Mouse (Mus musculus) brain, embryonic 18.5 days (tissue): ENCODE measurements around the gene Best1.

Experiments used
- DNase-seq: peaks from one replicate; pipeline ENCODE4 v3.0.0-alpha.2; 2012; ENCODE audit warnings: low read depth, low spot score

Gene Best1

GRCm38 (mm10) chr19:9957965-9958364 is 43.5 kb downstream of the Best1 start:
- no peak for DNase-seq

GRCm38 (mm10) chr19:9956624-9957388 is 44.6 kb downstream of the Best1 start:
- no peak for DNase-seq

DNA sequence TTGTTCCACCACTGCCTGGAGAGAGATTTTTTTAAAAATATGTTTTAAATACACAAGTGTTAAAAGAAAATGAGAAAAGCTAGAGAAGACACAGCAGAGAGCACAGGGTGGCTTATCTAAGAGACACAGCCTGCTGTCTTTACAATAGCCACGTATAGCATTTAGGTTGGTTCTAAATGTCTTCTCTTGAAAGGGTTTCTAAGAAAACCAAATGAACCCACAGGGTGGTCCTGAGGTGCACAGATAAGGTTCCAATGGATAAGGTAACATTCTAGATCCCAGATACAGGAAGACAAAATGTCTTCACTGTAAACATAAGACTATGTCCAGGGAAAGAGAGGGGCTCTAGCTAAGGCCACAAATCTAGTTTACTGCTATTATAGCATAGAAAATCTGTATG is 46.0 kb downstream of the Best1 start:
- no peak for DNase-seq

- DNase-seq: no peak
Measured at GRCm38 (mm10) chr19:9954811-9955202, 46.6 kb downstream of the Best1 start.

GRCm38 (mm10) chr19:9954055-9954810 is 47.2 kb downstream of the Best1 start:
- peak; percentile 18 for DNase-seq

DNA sequence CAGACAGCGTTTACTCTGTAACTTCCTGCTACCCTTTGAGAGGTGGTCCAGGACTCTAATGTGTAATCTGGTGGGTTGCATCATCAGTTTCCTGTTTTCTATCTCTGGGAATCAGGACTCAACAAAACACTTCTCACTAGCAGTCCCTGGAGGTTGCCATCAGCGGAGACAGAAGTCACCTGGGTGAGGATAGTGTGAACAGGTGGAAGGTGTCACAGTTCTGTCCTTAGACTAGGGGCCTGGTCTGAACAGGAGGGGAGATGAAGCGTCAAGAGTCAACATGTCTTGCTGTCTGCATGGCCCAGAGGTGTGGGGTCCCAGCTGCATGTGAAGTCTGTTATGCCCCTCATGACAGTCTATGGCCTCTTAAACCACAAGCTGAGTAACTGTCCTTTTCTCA is 48.5 kb downstream of the Best1 start:
- DNase-seq: no peak

GRCm38 (mm10) chr19:9952390-9952789 is 49.0 kb downstream of the Best1 start:
- no peak for DNase-seq

- DNase-seq: no peak
Measured at GRCm38 (mm10) chr19:9946986-9947385, 54.4 kb downstream of the Best1 start.

DNA sequence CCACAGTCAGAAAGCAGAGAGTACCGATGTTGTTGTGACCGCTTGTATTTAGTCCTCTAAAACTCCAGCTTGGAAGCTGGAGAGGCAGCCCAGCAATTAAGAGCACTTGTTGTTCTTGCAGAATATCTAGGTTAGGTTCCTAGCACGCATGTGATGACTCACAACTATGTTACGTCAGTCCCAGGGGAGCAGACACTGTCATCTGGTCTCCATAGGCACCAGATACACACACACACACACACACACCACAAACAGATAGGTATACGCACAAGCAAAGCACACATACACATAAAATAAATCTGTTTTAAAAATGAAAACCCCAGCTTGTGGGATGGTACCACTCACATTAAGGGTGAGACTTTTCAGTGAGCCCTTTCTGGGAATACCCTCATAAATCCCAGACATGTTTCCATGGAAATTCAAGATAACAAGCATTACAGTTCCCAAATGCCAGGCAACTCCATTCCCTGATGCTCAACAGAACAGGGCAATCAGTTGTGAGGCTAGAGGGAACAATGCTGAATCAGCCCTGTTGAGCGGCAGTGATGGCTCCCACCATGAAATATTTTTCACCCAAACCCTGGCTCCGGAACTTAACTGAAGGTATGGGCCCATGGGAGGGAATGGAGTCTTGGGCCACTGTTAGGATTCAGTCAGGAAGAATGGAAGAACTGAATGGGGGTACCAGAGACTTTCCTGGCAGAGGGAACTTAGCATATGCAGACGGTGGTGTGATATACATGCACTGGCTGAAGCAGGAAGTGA is 55.5 kb downstream of the Best1 start:
- no peak for DNase-seq

DNA sequence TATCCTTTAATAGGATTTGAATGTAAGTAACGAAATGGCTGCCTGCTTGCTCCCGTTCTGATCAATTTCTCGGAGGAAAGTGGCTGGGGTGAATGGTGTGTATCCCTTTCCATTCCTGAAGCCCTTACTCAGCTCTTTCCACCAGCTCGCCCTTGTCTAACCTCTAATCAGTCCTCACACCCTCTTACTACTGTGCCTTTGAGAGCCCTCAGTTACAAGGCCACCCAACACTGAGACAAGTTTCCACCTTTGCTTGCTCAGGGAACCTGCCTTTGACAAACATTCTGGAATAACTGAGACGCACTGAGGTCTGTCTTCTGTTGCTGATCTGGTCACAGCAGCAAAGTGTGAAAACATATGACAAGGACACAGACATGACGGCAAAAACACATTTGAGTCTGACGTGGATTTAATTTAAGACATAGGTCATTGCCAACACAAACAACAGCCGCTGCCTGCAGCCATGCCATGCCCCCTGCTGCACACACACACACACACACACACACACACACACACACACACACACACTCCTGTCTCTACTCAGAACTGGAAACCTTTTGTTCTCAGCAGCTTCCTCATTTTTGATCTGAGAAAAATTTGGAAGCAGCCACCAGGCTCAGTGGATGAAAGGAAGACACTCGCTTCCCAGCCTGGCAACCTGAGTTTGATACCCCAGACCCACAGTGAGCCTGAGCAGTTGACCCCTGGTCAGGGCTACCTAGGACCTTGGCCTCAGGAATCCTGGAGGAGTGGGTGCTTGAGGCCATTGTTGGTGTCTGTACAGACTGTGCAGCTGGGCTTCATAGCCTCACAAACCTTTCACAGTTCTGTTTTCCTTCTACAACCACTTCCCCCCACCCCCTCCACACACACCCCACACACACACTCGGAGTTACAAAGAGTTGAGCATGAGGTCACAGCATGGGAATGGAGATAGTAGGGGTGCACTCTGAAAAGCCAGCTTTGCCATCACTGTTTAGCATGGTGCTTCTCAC is 58.6 kb downstream of the Best1 start:
- no peak for DNase-seq

DNA sequence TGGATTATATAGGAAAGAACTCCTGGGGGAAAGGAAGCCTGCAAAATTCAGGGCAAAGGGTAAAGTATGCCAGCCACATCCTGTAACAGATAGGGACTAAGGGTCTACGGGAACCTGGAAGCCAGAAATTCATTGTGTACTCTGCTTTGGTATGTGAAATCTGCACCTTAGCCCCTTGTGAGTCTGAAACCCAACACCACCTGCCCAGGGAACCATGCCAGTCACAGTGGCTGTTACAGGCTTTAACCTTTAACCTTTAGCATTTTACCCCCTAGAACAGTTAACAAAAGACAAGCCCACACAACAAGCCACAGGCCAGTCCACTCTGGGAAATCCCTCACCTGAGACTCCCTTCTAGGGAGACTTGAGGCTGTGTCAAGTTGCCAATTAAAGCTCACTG is 59.6 kb downstream of the Best1 start:
- DNase-seq: no peak

DNA sequence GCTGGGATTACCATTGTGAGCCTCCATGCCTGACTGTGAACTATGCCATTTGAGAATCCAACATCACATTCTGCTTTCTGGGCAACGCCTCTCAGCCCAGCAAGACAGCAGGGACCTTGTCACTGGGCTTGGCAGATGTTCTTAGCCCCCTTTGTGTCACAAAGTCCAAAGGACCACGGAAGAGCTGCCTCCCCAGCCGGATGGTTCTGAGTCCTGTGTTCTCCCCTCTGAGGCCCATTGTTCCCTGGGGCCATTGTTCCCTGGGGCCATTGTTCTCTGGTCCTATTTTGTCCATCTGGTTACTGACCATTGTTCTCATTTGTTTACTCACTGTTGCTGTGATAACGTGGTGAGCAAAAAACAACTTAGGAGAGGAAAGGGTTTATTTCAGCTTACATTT is 60.5 kb downstream of the Best1 start:
- DNase-seq: no peak

GRCm38 (mm10) chr19:9939841-9940240 is 61.6 kb downstream of the Best1 start:
- no peak for DNase-seq

DNA sequence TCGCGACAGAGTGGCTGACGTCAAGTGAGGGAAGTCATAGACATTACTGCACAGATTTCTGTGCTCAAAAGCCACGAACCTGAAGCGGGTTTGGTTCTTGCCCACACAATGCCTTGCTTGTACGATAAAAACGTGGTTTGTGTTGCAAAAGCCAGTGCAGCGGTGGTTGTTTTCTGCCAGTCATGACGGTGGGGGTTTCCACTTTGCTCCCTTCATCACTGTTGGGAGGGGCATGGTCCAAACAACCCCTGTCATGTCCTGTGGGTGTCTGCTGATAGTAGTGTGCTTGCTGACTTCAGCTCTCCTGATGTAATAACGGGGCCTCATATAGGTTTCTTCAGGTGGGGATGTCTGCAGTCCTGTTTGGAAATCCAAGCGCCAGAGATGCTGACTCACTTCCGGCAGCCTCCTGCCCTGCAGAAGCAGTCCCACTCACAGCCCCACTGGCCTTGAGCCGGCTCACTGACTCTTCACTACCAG is 62.6 kb downstream of the Best1 start:
- DNase-seq: no peak

DNA sequence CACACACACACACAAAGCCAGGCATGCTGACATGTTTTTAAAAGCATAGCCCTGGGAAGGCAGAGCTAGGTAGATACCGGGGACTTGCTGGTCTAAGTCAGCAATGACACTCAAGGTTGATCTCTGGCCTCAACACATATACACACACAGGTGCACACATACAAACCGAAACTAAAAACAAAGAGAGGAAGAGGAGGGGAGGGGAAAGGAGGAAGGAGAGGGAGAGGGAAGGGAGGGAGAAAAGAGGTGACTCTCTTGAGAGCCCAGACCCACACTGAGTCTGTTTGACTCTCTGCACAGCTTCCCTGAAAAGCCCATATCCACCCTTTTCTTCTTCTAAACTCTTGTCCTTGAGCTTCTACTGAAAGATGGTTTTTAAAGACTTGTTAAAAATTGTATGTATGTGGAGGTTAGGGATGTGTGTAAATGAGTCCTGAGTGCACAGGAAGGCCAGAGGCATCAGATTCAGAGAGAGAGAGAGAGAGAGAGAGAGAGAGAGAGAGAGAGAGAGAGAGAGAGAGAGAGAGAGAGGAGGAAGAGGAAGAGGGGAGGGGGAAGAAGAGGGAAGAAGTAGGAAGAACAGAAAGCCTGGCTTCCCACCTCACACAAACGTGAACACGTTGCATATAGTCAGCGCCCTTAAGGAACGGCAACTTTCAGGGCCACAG is 63.1 kb downstream of the Best1 start:
- DNase-seq: no peak

DNA sequence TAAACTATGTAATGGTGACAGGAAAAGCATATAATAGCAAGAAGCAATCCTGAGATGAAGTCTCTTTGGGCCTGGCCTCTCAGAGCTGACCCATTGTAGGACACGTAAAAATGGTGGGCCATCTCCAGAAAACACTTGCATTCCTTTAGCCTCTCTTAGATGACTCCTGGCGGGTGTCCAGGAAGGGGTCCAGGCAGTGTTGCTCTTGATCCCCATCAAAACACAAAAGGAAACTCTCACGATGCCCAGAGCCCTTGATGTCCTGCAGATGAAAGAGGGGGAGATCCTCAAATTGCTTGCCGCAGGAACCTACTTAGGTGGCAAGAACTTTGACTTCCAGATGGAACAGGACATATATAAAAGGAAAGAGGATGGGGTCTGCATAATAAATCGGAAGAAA is 64.0 kb downstream of the Best1 start:
- no peak for DNase-seq

DNA sequence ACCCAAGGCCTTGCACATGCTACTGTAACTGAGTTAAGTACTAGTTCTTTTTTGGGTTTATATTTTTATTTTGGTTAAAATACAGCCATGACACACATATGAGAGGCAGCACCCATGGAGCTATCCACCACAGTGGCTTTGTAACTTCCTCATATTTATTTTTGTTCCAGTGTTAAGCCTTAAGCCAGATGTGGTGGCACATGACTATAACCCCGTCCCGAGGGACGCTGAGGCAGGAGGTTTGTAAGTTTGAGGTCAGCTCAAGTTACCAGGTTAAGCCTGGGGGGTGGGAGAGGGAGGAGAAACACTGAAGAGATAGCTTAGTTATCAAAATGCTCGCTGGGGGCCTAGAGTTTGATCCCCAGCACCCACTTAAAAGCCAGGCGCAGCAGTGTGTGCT is 64.9 kb downstream of the Best1 start:
- DNase-seq: no peak
